Mouse (Mus musculus): ENCODE data around the gene Lrp5. TPM values are rescaled to one million over a fixed set of nuclear protein-coding genes. Genes with fewer than 3 reads are reported as not detected.

Gene Lrp5
- total and polyA plus RNA-seq, 3 experiments: 92.7 to 111 (median 103) TPM

GRCm38 (mm10) chr19:3556169-3556827 is 130.1 kb downstream of the Lrp5 start:
- DNase-seq: peak; percentile 29

DNA sequence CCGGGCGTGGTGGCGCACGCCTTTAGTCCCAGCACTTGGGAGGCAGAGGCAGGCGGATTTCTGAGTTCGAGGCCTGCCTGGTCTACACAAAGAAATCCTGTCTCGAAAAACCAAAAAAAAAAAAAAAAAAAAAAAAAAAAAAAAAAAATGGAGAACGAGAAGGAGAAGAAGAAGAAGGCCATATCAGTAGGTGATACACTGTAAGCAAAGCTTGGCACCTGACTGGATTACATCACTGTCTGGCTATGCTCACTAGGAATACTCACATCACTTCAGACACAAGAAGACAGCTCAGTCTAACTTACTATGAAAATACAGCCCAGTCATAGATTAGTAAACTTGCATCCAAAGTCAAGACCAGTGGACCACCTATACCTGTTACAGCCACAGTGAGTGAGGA is 131.6 kb downstream of the Lrp5 start:
- no peak for DNase-seq

- no peak for DNase-seq
These were observed 134.7 kb downstream of the Lrp5 start for GRCm38 (mm10) chr19:3551573-3552159.

- no peak for DNase-seq
These were observed 136.3 kb downstream of the Lrp5 start for GRCm38 (mm10) chr19:3550101-3550500.

- DNase-seq: no peak
These were observed 137.1 kb downstream of the Lrp5 start for GRCm38 (mm10) chr19:3549263-3549662.

GRCm38 (mm10) chr19:3548311-3548710 is 138.1 kb downstream of the Lrp5 start:
- DNase-seq: no peak

- no peak for DNase-seq
These were observed 141.4 kb downstream of the Lrp5 start for GRCm38 (mm10) chr19:3544995-3545394.

- DNase-seq: no peak
These were observed 143.8 kb downstream of the Lrp5 start for GRCm38 (mm10) chr19:3542591-3542990.

DNA sequence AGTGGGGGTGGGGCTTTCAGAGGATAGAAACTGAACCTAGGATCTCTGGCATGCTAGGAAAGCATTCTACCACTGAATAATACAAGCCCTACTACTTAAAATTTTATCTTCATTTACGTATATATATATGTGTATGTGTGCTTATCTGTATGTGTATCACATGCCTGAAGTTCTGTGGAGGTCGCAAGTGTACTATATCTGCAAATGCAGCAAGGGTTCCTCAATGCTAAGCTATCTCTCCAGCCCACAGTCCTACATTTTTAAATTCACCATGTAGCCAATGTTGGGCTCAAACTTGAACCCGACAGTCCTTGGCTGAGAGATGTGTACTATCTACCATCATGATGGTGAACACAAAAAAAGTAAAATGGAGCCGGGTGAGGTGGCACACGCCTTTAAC is 145.4 kb downstream of the Lrp5 start:
- no peak for DNase-seq

DNA sequence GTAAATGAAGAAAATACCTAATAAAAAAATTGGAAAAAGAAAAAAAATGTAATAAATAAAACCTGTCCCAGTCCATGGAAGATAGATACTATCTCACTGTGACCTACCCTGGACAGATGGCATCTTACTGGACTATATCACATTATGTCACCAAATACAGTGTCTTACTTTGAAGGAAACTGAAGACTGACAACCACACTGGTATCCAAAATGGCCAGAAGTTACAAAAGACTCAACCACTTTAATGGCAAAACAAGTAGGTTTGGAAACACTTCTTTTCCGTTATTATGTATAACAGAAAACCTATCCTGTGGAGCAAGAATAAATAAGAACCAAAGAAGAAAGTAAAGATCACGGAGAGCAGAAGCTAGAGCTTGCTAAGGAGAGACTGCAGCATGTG is 146.1 kb downstream of the Lrp5 start:
- no peak for DNase-seq

- DNase-seq: no peak
These were observed 146.9 kb downstream of the Lrp5 start for GRCm38 (mm10) chr19:3539456-3539855.

DNA sequence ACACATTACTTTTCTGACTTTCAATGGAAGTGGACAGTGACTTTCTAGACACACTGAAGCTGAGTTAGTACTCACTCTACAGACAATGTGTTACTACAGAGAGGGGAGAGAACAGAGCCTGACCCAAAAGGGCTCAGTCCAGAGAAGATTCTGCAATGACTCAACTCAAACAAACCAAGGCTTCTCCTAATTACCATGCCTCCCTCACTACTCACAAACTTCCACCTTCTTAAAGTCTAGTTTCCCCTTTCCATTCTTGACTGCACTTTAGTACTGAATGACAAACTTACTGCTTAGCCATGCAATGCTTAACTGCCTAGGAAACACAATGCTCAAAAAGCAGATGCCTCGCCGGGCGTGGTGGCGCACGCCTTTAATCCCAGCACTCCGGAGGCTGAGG is 148.7 kb downstream of the Lrp5 start:
- no peak for DNase-seq

DNA sequence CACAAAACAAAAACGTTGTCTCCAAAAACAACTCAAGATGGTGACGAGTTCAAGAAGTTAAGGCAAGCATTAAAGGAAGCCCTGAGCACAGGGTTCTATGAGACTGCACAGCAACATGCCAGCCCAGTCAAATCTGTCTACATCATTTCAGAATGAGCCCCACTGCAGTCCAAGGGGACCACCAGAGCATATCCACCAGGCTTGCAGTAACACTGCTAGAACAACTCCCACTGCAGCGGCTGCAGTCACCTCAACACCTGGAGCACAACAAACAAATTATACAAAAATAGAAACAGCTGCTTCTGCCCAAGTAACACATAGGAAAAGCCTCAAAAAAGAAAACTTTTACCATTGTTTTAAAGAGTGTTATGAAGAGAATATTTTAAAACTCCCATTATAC is 151.4 kb downstream of the Lrp5 start:
- DNase-seq: no peak

Other genes starting within 250 kb of the Lrp5 start
- gene Ppp6r3, start 110.8 kb downstream of the Lrp5 start, total RNA-seq (2021): 100 to 1,000 TPM in 1 of 2 experiments, 10 to 100 TPM in 1; 83.9 to 117 TPM
- 43.9 and 55.9 TPM in 2 replicates for gene Ppp6r3, start 110.8 kb downstream of the Lrp5 start, polyA plus RNA-seq (2012; rRNA removed)
- 10 to 100 TPM; 27.9 to 37.8 TPM for gene 1810055G02Rik, start 21.7 kb upstream of the Lrp5 start, total RNA-seq (2021)
- 43.3 and 46.3 TPM in 2 replicates for gene 1810055G02Rik, start 21.7 kb upstream of the Lrp5 start, polyA plus RNA-seq (2012; rRNA removed)
- 10 to 100 TPM; 40.6 to 52.5 TPM for gene Kmt5b, start 80.9 kb upstream of the Lrp5 start, total RNA-seq (2021)
- gene Kmt5b, start 80.9 kb upstream of the Lrp5 start, polyA plus RNA-seq (2012; rRNA removed): 14.2 and 14.9 TPM in 2 replicates
- gene Chka, start 165.2 kb upstream of the Lrp5 start, total RNA-seq (2021): 100 to 1,000 TPM in 1 of 2 experiments, 10 to 100 TPM in 1; 42.1 to 124 TPM
- gene Chka, start 165.2 kb upstream of the Lrp5 start, polyA plus RNA-seq (2012; rRNA removed): 149 and 154 TPM in 2 replicates
- gene Tcirg1, start 220.6 kb upstream of the Lrp5 start, total RNA-seq (2021): 10 to 100 TPM; 63.5 to 84.6 TPM
- gene Tcirg1, start 220.6 kb upstream of the Lrp5 start, polyA plus RNA-seq (2012; rRNA removed): 181 and 204 TPM in 2 replicates
- gene Ndufs8, start 226.2 kb upstream of the Lrp5 start, total RNA-seq (2021): 100 to 1,000 TPM; 376 to 380 TPM
- gene Ndufs8, start 226.2 kb upstream of the Lrp5 start, polyA plus RNA-seq (2012; rRNA removed): 391 and 420 TPM in 2 replicates
- 100 to 1,000 TPM in 1 of 2 experiments, 10 to 100 TPM in 1; 26.6 to 136 TPM for gene Aldh3b1, start 243.2 kb upstream of the Lrp5 start, total RNA-seq (2021)
- gene Aldh3b1, start 243.2 kb upstream of the Lrp5 start, polyA plus RNA-seq (2012; rRNA removed): 115 and 188 TPM in 2 replicates
- gene Unc93b1, start 248.6 kb upstream of the Lrp5 start, total RNA-seq (2021): 10 to 100 TPM; 48.3 to 59.2 TPM
- 180 and 186 TPM in 2 replicates for gene Unc93b1, start 248.6 kb upstream of the Lrp5 start, polyA plus RNA-seq (2012; rRNA removed)

Measured in adrenal gland, adult 2 months (tissue).